Mouse (Mus musculus) intestine, embryonic 15.5 days (tissue): Measurements from ENCODE around the gene Slc9a9. TPM values are rescaled to one million over a fixed set of nuclear protein-coding genes. Genes with fewer than 3 reads are reported as not detected.
"Not testable (repeated sequence)": the region's sequence is repeated elsewhere in the genome, so short reads cannot be mapped to it uniquely, and the experiment has no call there.

Experiments used
- ATAC-seq: fragments of 200-750 bp; cut with Nextera tagmentation; 2 replicates; pipeline ENCODE4 v1.8.0; 2017; ENCODE audit warnings: moderate TSS enrichment, moderate library complexity
- H3K27ac ChIP-seq: fragments of 300-500 bp; sonication (generic); 2 replicates; pipeline ENCODE4 v1.5.1; 2015; ENCODE audit warnings: mild to moderate bottlenecking, inconsistent platforms
- H3K27me3 ChIP-seq: fragments of 300-500 bp; sonication (generic); replicated peaks from 2 replicates; pipeline ENCODE4 v1.6.1; 2015; ENCODE audit warnings: inconsistent platforms
- H3K36me3 ChIP-seq: fragments of 300-500 bp; sonication (generic); 2 replicates; pipeline ENCODE4 v1.6.1; 2015; ENCODE audit warnings: inconsistent platforms
- H3K4me1 ChIP-seq: fragments of 300-500 bp; sonication (generic); replicated peaks from 2 replicates; pipeline ENCODE4 v1.6.1; 2015; ENCODE audit warnings: inconsistent platforms
- H3K4me2 ChIP-seq: fragments of 300-500 bp; sonication (generic); replicated peaks from 2 replicates; pipeline ENCODE4 v1.6.1; 2015; ENCODE audit warnings: mild to moderate bottlenecking, inconsistent platforms
- H3K4me3 ChIP-seq: fragments of 300-500 bp; sonication (generic); replicated peaks from 2 replicates; pipeline ENCODE4 v1.5.1; 2015; ENCODE audit warnings: inconsistent platforms
- H3K9ac ChIP-seq: fragments of 300-500 bp; sonication (generic); 2 replicates; pipeline ENCODE4 v1.6.1; 2015; ENCODE audit warnings: inconsistent platforms
- H3K9me3 ChIP-seq: fragments of 300-500 bp; sonication (generic); 2 replicates; pipeline ENCODE4 v1.6.1; 2016; ENCODE audit warnings: inconsistent platforms
- WGBS: fragments of 180-500 bp; shearing (Covaris S2); methylation state at CpG from one replicate; pipeline ENCODE4 v1.1.7; 2015; 5-methylcytosine and 5-hydroxymethylcytosine counted together
- polyA plus RNA-seq: library from polyadenylated mRNA; unstranded; fragments of >200 nt; fragmentation: Nextera tagmentation; extraction: Ambion mirVana; gene quantifications from 2 replicates; pipeline ENCODE4 v1.2.1, GENCODE M21; 2015

The Slc9a9 gene
- polyA plus RNA-seq, result 2.4 and 3.0 TPM in 2 replicates

GRCm38 (mm10) chr9:94669791-94670577 is at the start of gene Slc9a9:
Gene Slc9a9, plus strand, starts transcription at chr9:94669909.
- ATAC-seq, result peak; percentile 56
- peak within 1 kb of the TSS; percentile 85 for H3K4me2 ChIP-seq
- 0 out of 2 replicates have a peak, but pooled peaks cover 3% of the 10 kb centered on the region for H3K4me1 ChIP-seq
- H3K9me3 ChIP-seq, result no peaks in the 10 kb centered on the region
- no peaks in the 10 kb centered on the region for H3K27me3 ChIP-seq
- H3K4me3 ChIP-seq, result peak within 1 kb of the TSS; percentile 46
- no peak within 1 kb of the TSS for H3K27ac ChIP-seq
- no peaks in the 10 kb centered on the region for H3K36me3 ChIP-seq
- 2% methylated on average over 23 of the region's 23 CpGs for WGBS
- peak within 1 kb of the TSS; percentile 33 for H3K9ac ChIP-seq

DNA sequence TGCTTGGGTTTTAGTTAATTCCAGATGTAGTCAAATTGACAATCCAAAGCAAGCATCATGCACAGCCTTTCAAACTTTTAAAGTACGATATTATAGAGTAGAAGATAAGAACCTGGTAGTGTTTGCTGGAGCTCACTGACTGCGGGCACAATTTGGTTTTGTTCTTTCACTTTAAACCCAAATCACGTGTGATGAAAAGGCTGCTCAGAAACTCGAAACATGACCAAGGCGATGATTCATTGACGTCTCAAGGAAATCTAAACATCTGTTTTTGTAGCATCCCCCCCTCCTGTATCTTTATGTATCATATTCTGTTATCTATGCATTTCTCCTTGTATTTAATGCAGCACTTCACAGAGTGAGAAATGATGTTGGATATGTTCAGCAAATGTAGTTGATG is 49.4 kb upstream of the Slc9a9 start:
- Histone ChIP-seq H3K4me3 (no peak overlapping the region), H3K9ac (no peak overlapping the region), H3K27ac (no peak overlapping the region), H3K4me2 (no peak overlapping the region), H3K27me3 (no peaks in the 10 kb centered on the region), H3K4me1 (no peaks in the 10 kb centered on the region), H3K36me3 (no peaks in the 10 kb centered on the region), H3K9me3 (no peaks in the 10 kb centered on the region)
- no peak for ATAC-seq
- WGBS, result 82% methylated on average over 6 of the region's 6 CpGs

DNA sequence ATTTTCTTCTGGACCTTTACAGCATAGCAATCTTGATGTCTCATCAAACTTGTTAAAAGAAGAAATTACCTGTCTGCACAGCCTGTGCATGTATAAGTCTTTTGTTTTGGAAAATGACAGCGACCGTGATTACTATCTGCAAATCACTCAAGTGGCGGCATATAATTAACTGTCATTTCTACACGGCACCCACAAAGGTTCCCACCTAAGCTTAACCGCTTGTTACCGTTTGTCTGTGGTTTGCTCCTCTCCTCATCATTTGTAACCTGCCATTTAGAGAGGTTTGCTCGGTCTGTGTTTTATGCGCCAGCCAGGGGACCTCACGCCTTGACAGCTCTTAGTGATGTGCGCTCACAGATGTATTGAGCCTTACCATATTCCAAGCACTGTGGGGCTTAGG is 48.9 kb upstream of the Slc9a9 start:
- Histone ChIP-seq H3K9ac (no peak overlapping the region), H3K4me1 (no peaks in the 10 kb centered on the region), H3K4me2 (no peak overlapping the region), H3K36me3 (no peaks in the 10 kb centered on the region), H3K27ac (no peak overlapping the region), H3K27me3 (no peaks in the 10 kb centered on the region), H3K9me3 (no peaks in the 10 kb centered on the region), H3K4me3 (no peak overlapping the region)
- WGBS, result 79% methylated on average over 10 of the region's 10 CpGs
- no peak for ATAC-seq

- no peaks in the 10 kb centered on the region for H3K27me3 ChIP-seq
- no peak overlapping the region for H3K4me3 ChIP-seq
Observed at GRCm38 (mm10) chr9:94621902-94622301, 47.8 kb upstream of the Slc9a9 start.

DNA sequence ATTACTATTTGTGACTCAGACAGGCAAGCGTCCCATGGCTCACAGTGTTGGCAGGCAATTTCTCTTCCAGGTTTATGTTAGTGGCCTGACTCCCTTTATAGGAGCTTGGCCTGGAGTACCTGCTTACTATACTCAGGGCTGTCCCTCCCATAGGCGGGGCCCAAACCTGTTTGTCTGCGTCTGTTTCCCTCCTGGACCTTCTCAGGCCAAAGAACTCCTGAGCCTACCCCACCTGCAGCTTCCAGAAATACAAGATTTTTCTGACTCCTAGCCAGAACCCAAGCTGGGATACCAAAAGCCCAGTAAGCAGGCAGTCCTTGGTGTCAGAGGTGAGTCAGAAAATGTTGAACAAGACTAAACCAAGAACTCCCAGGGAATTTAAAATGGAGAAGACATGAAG is 43.0 kb upstream of the Slc9a9 start:
- no peak for ATAC-seq
- H3K27me3 ChIP-seq, result no peaks in the 10 kb centered on the region
- H3K4me2 ChIP-seq, result no peak overlapping the region
- H3K9me3 ChIP-seq, result no peaks in the 10 kb centered on the region
- no peak overlapping the region for H3K27ac ChIP-seq
- H3K4me3 ChIP-seq, result no peak overlapping the region
- H3K4me1 ChIP-seq, result no peaks in the 10 kb centered on the region
- H3K9ac ChIP-seq, result no peak overlapping the region
- H3K36me3 ChIP-seq, result no peaks in the 10 kb centered on the region
- 77% methylated on average over 3 of the region's 3 CpGs for WGBS

More at GRCm38 (mm10) chr9:94621902-94622301, 47.8 kb upstream of the Slc9a9 start:
- Histone ChIP-seq H3K36me3 (no peaks in the 10 kb centered on the region), H3K27ac (no peak overlapping the region), H3K9ac (no peak overlapping the region), H3K4me2 (no peak overlapping the region), H3K4me1 (no peaks in the 10 kb centered on the region), H3K9me3 (no peaks in the 10 kb centered on the region)
- ATAC-seq, result no peak
- 59% methylated on average over 2 of the region's 2 CpGs for WGBS

GRCm38 (mm10) chr9:94628948-94629347 is 40.8 kb upstream of the Slc9a9 start:
- H3K4me3 ChIP-seq, result no peak overlapping the region
- H3K4me2 ChIP-seq, result no peak overlapping the region
- 83% methylated on average over 3 of the region's 3 CpGs for WGBS
- no peaks in the 10 kb centered on the region for H3K36me3 ChIP-seq
- no peaks in the 10 kb centered on the region for H3K27me3 ChIP-seq
- no peak overlapping the region for H3K27ac ChIP-seq
- no peaks in the 10 kb centered on the region for H3K9me3 ChIP-seq
- ATAC-seq, result no peak
- no peak overlapping the region for H3K9ac ChIP-seq
- no peaks in the 10 kb centered on the region for H3K4me1 ChIP-seq

DNA sequence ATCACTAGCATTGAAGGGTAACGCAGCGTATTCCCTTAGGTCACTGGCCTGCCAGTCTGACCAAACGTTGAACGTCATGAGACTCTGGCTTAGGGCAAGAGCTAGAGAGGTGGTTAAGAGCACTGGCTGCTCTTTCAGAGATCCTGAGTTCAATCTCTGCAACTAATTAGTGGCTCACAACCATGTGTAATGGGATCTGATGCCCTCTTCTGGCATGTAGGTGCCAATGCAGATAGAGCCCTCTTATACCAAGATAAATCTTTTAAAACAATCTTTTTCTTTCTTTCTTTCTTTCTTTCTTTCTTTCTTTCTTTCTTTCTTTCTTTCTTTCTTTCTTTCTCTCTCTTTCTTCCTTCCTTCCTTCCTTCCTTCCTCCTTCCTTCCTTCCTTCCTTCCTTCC is 35.4 kb upstream of the Slc9a9 start:
- not testable (repeated sequence) for H3K9ac ChIP-seq, H3K4me3 ChIP-seq, H3K4me1 ChIP-seq, H3K4me2 ChIP-seq, H3K36me3 ChIP-seq, H3K27ac ChIP-seq, ATAC-seq, H3K9me3 ChIP-seq, H3K27me3 ChIP-seq
- WGBS, result 97% methylated on average over 4 of the region's 4 CpGs

DNA sequence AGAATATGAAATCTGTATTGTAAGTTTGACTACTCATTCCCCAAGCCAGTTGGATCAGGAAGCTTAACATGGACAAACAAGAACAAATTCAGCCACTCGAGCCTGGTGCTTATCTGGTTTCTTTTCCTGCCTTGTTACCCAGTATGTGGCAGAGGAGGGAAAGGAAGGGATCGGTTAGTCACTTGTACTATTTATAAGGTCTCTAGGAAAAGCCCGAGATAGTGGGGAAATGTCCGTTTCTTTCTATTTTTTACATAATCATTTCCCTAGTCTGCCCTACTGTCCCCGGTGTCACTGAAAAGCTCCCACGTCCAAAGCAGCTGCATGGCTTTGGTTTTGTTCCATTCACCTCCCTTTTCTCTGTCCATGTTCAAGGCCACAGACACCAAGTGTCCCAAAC is 24.1 kb upstream of the Slc9a9 start:
- 72% methylated on average over 6 of the region's 6 CpGs for WGBS
- no peak for ATAC-seq
- no peaks in the 10 kb centered on the region for H3K27me3 ChIP-seq

DNA sequence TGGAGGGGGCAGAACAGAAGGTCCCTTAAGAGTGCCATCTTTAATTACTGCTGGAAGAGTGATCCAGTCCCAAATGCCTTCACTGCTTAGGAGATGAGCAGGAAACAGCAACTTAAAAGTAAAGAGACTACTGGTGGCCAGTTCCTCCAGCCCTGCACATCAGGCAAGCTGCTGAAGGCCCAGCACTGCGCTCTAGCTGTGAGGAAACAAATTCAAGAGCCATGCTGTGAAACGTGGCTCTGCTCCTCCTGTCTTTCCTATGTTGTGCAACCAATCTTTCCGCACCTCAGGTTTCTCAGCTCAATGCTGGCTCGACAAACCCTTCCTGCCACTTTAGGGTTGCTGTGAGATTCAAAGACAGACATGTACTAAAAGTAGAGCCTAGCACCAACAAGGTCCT is 22.3 kb upstream of the Slc9a9 start:
- H3K4me1 ChIP-seq, result no peaks in the 10 kb centered on the region
- no peak overlapping the region for H3K9ac ChIP-seq
- no peaks in the 10 kb centered on the region for H3K9me3 ChIP-seq
- WGBS, result 66% methylated on average over 4 of the region's 4 CpGs
- H3K36me3 ChIP-seq, result no peaks in the 10 kb centered on the region
- H3K27ac ChIP-seq, result no peak overlapping the region
- ATAC-seq, result no peak
- H3K4me2 ChIP-seq, result no peak overlapping the region
- H3K4me3 ChIP-seq, result no peak overlapping the region
- H3K27me3 ChIP-seq, result no peaks in the 10 kb centered on the region

More for the DNA sequence above, 24.1 kb upstream of the Slc9a9 start:
- Histone ChIP-seq H3K9me3 (no peaks in the 10 kb centered on the region), H3K27ac (no peak overlapping the region), H3K4me1 (no peaks in the 10 kb centered on the region), H3K4me2 (no peak overlapping the region), H3K36me3 (no peaks in the 10 kb centered on the region), H3K4me3 (no peak overlapping the region), H3K9ac (no peak overlapping the region)

DNA sequence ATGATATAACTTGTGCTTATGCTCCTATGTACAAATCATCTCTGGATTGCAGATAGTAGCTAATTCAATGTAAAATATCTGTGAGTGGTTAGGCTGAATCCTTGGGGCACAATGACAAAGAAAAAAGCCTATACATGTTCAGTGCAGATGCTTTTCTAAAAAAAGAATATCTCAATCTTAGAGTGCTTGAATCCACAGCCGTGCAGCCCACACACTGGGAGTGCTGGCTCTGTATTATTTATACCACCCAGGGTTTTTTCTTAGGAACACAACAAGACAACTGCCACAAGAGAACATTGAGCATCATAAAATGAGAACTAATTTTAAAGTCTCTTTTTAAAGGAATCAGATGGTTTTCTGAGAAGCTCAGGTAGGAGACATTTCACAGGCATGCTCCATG is 19.7 kb upstream of the Slc9a9 start:
- Histone ChIP-seq H3K4me1 (no peaks in the 10 kb centered on the region), H3K4me3 (no peak overlapping the region), H3K27ac (no peak overlapping the region), H3K9me3 (no peaks in the 10 kb centered on the region), H3K36me3 (no peaks in the 10 kb centered on the region), H3K27me3 (no peaks in the 10 kb centered on the region), H3K9ac (no peak overlapping the region), H3K4me2 (no peak overlapping the region)
- WGBS, result 86% methylated on average over 1 of the region's 1 CpGs
- no peak for ATAC-seq

DNA sequence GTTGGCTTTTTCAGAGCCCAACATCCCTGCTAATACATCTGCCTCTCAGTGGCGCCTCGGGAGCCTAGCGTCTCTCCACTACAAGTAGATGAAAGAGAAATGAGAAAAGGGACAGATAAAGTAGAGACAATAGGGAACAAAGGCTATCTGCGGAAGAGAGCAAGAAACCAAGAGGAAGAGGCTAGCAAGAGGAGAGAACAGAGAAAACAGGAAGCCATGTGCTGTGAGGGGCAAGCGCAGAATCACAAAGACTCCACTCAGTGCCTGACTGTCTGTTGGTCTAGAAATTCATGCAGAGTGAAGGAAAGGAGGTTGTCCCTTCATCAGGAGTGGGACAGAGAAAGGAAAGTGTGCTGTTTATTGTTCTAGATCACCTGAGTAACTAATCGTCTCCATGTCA is 16.5 kb upstream of the Slc9a9 start:
- H3K27me3 ChIP-seq, result no peaks in the 10 kb centered on the region
- no peaks in the 10 kb centered on the region for H3K36me3 ChIP-seq
- H3K9me3 ChIP-seq, result no peaks in the 10 kb centered on the region
- H3K4me2 ChIP-seq, result no peak overlapping the region
- H3K4me3 ChIP-seq, result no peak overlapping the region
- H3K27ac ChIP-seq, result no peak overlapping the region
- no peak for ATAC-seq
- 87% methylated on average over 6 of the region's 6 CpGs for WGBS
- no peaks in the 10 kb centered on the region for H3K4me1 ChIP-seq
- no peak overlapping the region for H3K9ac ChIP-seq

GRCm38 (mm10) chr9:94653827-94654226 is 15.9 kb upstream of the Slc9a9 start:
- Histone ChIP-seq H3K27ac (no peak overlapping the region), H3K9me3 (no peaks in the 10 kb centered on the region), H3K4me3 (no peak overlapping the region), H3K36me3 (no peaks in the 10 kb centered on the region), H3K9ac (no peak overlapping the region), H3K4me1 (no peaks in the 10 kb centered on the region), H3K4me2 (no peak overlapping the region), H3K27me3 (no peaks in the 10 kb centered on the region)
- WGBS, result 70% methylated on average over 2 of the region's 2 CpGs
- ATAC-seq, result no peak

DNA sequence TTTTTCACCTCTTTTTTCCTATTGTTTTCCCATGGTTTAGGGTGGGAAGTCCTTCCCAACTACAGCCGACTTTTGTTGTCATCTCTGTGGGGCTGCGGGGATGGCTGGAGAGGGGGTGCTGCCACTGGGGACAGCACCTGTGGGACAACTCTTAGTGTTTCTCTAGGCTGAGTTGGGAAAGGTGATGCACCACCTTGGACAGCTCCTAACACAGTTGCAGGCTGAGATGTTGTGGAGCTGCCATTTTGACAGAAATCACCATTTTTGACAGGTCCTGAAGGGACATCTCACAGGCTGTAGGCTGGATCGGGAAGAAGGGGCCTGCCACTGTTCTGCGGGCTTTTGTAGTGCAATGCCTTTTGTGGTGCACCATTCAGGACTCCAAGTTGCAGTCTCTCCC is 13.4 kb upstream of the Slc9a9 start:
- ATAC-seq, result no peak

More for the DNA sequence above, 13.4 kb upstream of the Slc9a9 start:
- H3K4me2 ChIP-seq, result no peak overlapping the region
- H3K4me3 ChIP-seq, result no peak overlapping the region
- no peak overlapping the region for H3K9ac ChIP-seq
- H3K27me3 ChIP-seq, result no peaks in the 10 kb centered on the region
- WGBS, result 80% methylated on average over 4 of the region's 4 CpGs
- no peak overlapping the region for H3K27ac ChIP-seq
- no peaks in the 10 kb centered on the region for H3K36me3 ChIP-seq
- no peaks in the 10 kb centered on the region for H3K9me3 ChIP-seq
- H3K4me1 ChIP-seq, result no peaks in the 10 kb centered on the region
